Mouse (Mus musculus) midbrain, embryonic 14.5 days (tissue): ENCODE measurements around the gene Cdc34b. TPM values are rescaled to one million over a fixed set of nuclear protein-coding genes. Genes with fewer than 3 reads are reported as not detected.

Source experiments
- ATAC-seq: fragments of 200-750 bp; cut with Nextera tagmentation; 2 replicates; pipeline ENCODE4 v1.8.0; 2017; ENCODE audit warnings: moderate number of reproducible peaks, moderate library complexity; ENCODE audit not compliant: low FRiP score, low TSS enrichment
- DNase-seq: peaks from one replicate; pipeline ENCODE4 v3.0.0-alpha.2; 2015
- H3K27ac ChIP-seq: fragments of 300-500 bp; sonication (generic); replicated peaks from 2 replicates; pipeline ENCODE4 v1.5.1; 2014; ENCODE audit warnings: mild to moderate bottlenecking, low read depth, low read length, moderate library complexity
- H3K27me3 ChIP-seq: fragments of 300-500 bp; sonication (generic); 2 replicates; pipeline ENCODE4 v1.6.1; 2014; ENCODE audit warnings: low read length, control low read depth, mixed read lengths; ENCODE audit not compliant: control insufficient read depth, insufficient read depth
- H3K36me3 ChIP-seq: fragments of 300-500 bp; sonication (generic); 2 replicates; pipeline ENCODE4 v1.6.1; 2014; ENCODE audit warnings: low read length, control low read depth; ENCODE audit not compliant: control insufficient read depth, insufficient read depth
- H3K4me1 ChIP-seq: fragments of 300-500 bp; sonication (generic); 2 replicates; pipeline ENCODE4 v1.6.1; 2014; ENCODE audit warnings: mild to moderate bottlenecking, antibody characterized with exemption, low read length, control low read depth; ENCODE audit not compliant: control insufficient read depth, insufficient read depth
- H3K4me2 ChIP-seq: fragments of 300-500 bp; sonication (generic); 2 replicates; pipeline ENCODE4 v1.6.1; 2014; ENCODE audit warnings: mild to moderate bottlenecking, low read length, moderate library complexity
- H3K4me3 ChIP-seq: fragments of 300-500 bp; sonication (generic); replicated peaks from 2 replicates; pipeline ENCODE4 v1.5.1; 2014; ENCODE audit warnings: low read depth, low read length
- H3K9ac ChIP-seq: fragments of 300-500 bp; sonication (generic); replicated peaks from 2 replicates; pipeline ENCODE4 v1.6.1; 2014; ENCODE audit warnings: mild to moderate bottlenecking, low read length, moderate library complexity
- H3K9me3 ChIP-seq: fragments of 300-500 bp; sonication (generic); 2 replicates; pipeline ENCODE4 v1.6.1; 2016; ENCODE audit warnings: low read length, control low read depth, mixed read lengths; ENCODE audit not compliant: control insufficient read depth
- WGBS: fragments of 180-500 bp; shearing (Covaris S2); extraction: QIAGEN DNeasy Blood & Tissue Kit; methylation state at CpG from one replicate; pipeline ENCODE4 v1.1.7; 2014; 5-methylcytosine and 5-hydroxymethylcytosine counted together
- polyA plus RNA-seq: library from polyadenylated mRNA; unstranded; fragments of >200 nt; fragmentation: Nextera tagmentation; extraction: Ambion mirVana; gene quantifications from 2 replicates; pipeline ENCODE4 v1.2.1, GENCODE M21; 2014

The Cdc34b gene
- polyA plus RNA-seq, 1 experiment from 2014 or later = not detected

GRCm38 (mm10) chr11:94728545-94728944 lies 13.0 kb upstream of the Cdc34b start:
- no peak for DNase-seq
- Histone ChIP-seq H3K4me1 (no peaks in the 10 kb centered on the region), H3K36me3 (no peaks in the 10 kb centered on the region), H3K4me3 (no peak overlapping the region), H3K9ac (no peak overlapping the region), H3K27me3 (no peaks in the 10 kb centered on the region), H3K27ac (no peak overlapping the region), H3K9me3 (no peaks in the 10 kb centered on the region), H3K4me2 (no peak overlapping the region)
- no peak for ATAC-seq
- 81% methylated on average over 3 of the region's 3 CpGs for WGBS

DNA sequence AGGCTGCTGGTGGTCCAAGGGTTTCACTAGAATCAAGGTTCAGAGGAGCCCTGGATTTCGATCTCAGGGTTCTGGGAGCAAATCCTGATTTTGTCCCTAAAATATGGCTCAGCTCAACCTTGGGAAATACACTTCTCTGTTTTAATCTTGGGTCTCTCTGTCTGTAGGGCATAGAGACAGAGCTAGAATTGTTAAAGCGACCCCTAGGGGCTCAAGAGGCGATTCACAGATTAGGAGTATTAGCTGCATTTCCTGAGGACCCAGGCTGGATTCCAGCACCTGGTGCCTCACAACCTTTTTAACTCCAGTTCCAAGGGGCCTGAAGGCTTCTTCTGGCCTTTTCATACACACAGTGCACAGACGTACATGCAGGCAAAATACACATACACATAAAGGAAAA lies 12.0 kb upstream of the Cdc34b start:
- WGBS = 31% methylated on average over 4 of the region's 4 CpGs
- H3K9me3 ChIP-seq = no peaks in the 10 kb centered on the region
- no peaks in the 10 kb centered on the region for H3K27me3 ChIP-seq
- H3K9ac ChIP-seq = no peak overlapping the region
- no peak overlapping the region for H3K27ac ChIP-seq
- H3K4me3 ChIP-seq = no peak overlapping the region
- H3K4me1 ChIP-seq = no peaks in the 10 kb centered on the region
- ATAC-seq (no peak), DNase-seq (peak; percentile 37)
- H3K36me3 ChIP-seq = no peaks in the 10 kb centered on the region
- no peak overlapping the region for H3K4me2 ChIP-seq

DNA sequence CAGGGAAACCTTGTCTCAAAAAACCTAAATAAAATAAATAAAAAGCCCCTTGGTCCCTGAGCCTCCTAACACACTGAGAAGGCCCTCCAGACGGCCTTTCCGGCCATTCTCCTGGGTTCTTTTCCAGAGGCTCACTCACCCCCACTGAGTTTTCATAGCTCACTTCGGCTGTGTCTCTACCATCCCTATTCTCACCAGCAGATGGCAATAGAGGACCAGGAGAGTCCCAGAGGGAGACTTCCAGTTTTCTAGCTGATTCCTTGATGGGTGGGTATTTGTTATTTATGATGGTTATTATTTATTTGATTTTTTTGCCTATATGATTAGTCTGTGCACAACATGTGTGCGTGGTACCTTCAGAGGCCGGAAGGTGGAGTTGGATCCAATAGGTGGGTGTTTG lies 11.3 kb upstream of the Cdc34b start:
- no peak for ATAC-seq
- 32% methylated on average over 5 of the region's 5 CpGs for WGBS

GRCm38 (mm10) chr11:94731229-94731628 lies 10.4 kb upstream of the Cdc34b start:
- WGBS = 90% methylated on average over 12 of the region's 12 CpGs
- Histone ChIP-seq H3K4me1 (no peaks in the 10 kb centered on the region), H3K4me3 (no peak overlapping the region), H3K4me2 (no peak overlapping the region), H3K27ac (no peak overlapping the region), H3K9me3 (no peaks in the 10 kb centered on the region), H3K36me3 (no peaks in the 10 kb centered on the region), H3K27me3 (no peaks in the 10 kb centered on the region), H3K9ac (no peak overlapping the region)
- DNase-seq (no peak), ATAC-seq (no peak)

More for the DNA sequence above, 11.3 kb upstream of the Cdc34b start:
- Histone ChIP-seq H3K27me3 (no peaks in the 10 kb centered on the region), H3K9me3 (no peaks in the 10 kb centered on the region), H3K27ac (no peak overlapping the region), H3K4me3 (no peak overlapping the region), H3K36me3 (no peaks in the 10 kb centered on the region), H3K4me1 (no peaks in the 10 kb centered on the region), H3K4me2 (no peak overlapping the region), H3K9ac (no peak overlapping the region)
- peak; percentile 86 for DNase-seq

DNA sequence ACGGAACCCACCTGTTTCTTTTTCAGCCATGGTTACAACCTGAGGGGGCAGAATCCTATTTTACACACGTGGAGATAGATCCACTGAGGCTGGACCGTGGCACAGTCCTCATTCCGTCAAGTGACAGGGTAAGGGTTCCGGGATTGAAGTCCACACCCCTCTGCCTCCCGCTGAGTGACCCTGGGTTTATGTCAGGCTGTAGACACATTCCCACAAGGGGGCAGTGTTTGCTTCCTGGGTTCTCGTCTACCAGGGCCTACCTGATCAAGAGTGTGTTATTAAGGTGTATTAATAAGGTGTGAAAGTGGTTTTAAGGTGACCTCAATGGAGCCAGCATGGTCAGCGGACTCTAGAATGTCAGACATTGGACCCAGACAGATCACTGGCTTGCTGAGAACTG lies 8.8 kb upstream of the Cdc34b start:
- H3K4me1 ChIP-seq = no peaks in the 10 kb centered on the region
- no peak overlapping the region for H3K4me3 ChIP-seq
- no peak for DNase-seq
- H3K9ac ChIP-seq = no peak overlapping the region
- 45% methylated on average over 8 of the region's 8 CpGs for WGBS
- no peak overlapping the region for H3K27ac ChIP-seq
- no peak for ATAC-seq
- no peaks in the 10 kb centered on the region for H3K9me3 ChIP-seq
- no peak overlapping the region for H3K4me2 ChIP-seq
- H3K36me3 ChIP-seq = no peaks in the 10 kb centered on the region
- H3K27me3 ChIP-seq = no peaks in the 10 kb centered on the region

DNA sequence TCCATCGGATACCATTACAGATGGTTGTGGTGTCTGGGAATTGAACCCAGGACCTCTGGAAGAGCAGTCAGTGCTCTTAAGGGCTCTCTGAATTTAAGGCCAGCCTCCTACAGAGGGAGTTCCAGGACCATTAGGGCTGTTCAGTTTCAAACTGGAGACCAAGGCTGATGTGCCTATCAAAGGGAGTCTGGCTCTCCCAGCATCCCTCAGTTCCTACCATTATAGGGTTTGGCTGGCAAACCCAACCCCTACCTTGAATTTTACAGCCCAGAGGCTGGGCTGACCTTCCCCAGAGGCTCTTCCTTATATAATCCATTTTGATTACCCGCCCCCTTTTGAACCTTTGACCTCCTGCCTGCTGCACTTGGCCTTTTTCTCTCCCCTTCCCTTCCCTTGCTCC lies 5.8 kb upstream of the Cdc34b start:
- Histone ChIP-seq H3K4me2 (no peak overlapping the region), H3K9me3 (no peaks in the 10 kb centered on the region), H3K9ac (no peak overlapping the region), H3K27ac (no peak overlapping the region), H3K36me3 (no peaks in the 10 kb centered on the region), H3K4me1 (no peaks in the 10 kb centered on the region), H3K27me3 (no peaks in the 10 kb centered on the region), H3K4me3 (no peak overlapping the region)
- WGBS = 68% methylated on average over 2 of the region's 2 CpGs
- no peak for ATAC-seq
- DNase-seq = no peak

- no peak for ATAC-seq
- Histone ChIP-seq H3K27ac (no peak overlapping the region), H3K9ac (no peak overlapping the region), H3K36me3 (no peaks in the 10 kb centered on the region), H3K4me1 (no peaks in the 10 kb centered on the region), H3K4me2 (no peak overlapping the region), H3K4me3 (no peak overlapping the region), H3K27me3 (no peaks in the 10 kb centered on the region), H3K9me3 (no peaks in the 10 kb centered on the region)
- whole genome bisulfite sequencing = 76% methylated on average over 2 of the region's 2 CpGs
- DNase-seq = no peak
These were observed 11.5 kb downstream of the Cdc34b start for GRCm38 (mm10) chr11:94752946-94753713.

GRCm38 (mm10) chr11:94759916-94760315 lies 18.3 kb downstream of the Cdc34b start:
- DNase-seq = no peak
- Histone ChIP-seq H3K9me3 (no peaks in the 10 kb centered on the region), H3K4me3 (no peak overlapping the region), H3K27me3 (no peaks in the 10 kb centered on the region), H3K9ac (no peak overlapping the region), H3K27ac (no peak overlapping the region), H3K36me3 (no peaks in the 10 kb centered on the region), H3K4me1 (no peaks in the 10 kb centered on the region), H3K4me2 (no peak overlapping the region)
- WGBS = 89% methylated on average over 6 of the region's 6 CpGs
- no peak for ATAC-seq

DNA sequence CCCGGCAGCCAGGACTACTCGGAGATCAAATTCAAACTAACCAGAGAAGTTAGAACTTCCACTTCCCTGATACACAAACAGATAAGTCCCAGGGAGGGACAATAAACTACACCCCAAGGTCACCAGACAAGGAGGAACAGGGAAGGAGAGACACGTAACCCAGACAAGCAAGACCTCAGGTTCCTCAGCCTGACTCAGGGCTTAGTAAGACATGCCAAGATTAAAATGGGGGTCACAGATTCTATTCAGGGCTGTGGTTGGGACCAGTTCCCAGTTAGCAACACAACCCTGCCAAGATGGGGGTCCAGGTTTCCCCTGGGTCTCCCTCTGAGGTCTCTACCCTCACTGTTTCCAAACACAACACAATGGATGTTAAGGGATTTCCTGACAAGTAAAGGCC lies 18.8 kb downstream of the Cdc34b start:
- 81% methylated on average over 3 of the region's 3 CpGs for whole genome bisulfite sequencing
- H3K4me1 ChIP-seq = no peaks in the 10 kb centered on the region
- H3K4me3 ChIP-seq = no peak overlapping the region
- no peaks in the 10 kb centered on the region for H3K9me3 ChIP-seq
- H3K9ac ChIP-seq = no peak overlapping the region
- no peaks in the 10 kb centered on the region for H3K36me3 ChIP-seq
- H3K27ac ChIP-seq = no peak overlapping the region
- no peak overlapping the region for H3K4me2 ChIP-seq
- H3K27me3 ChIP-seq = no peaks in the 10 kb centered on the region
- no peak for DNase-seq
- no peak for ATAC-seq
